Mouse (Mus musculus): ENCODE data around the gene Gch1.

GRCm38 (mm10) chr14:47220231-47221025 is 31.2 kb upstream of the Gch1 start:
- TF ChIP-seq CTCF (IDR thresholded peaks at IDR 0.05; ENCODE audit: borderline replicate concordance, control insufficient read depth, extremely low read depth, insufficient read depth, low read length, poor library complexity), result no peak
- no peak for TF ChIP-seq POLR2A (IDR thresholded peaks at IDR 0.05; ENCODE audit: control insufficient read depth, extremely low read depth, insufficient read depth, low read length, poor library complexity)

Data from thymus, adult 2 months (tissue).